In the genomic region with DNA sequence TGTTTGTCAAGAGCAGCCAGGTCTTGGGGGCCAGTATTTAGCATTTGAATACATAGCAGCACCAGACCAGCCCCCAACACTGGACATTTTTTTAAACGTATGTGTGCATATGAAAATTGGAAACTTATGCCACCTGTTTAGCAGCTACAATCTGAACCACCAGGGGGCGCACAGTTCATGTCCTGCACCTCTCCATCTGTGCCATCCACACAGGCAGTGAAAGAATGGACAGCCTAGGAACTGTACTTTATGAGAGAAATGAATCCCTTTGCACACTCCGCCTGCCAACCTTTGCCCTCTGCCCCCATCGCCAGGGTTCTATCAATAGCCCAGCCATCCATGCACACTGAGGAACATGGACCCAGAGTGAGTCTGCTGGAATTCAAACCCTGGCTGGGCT, we compare ENCODE assay signal across 8 mouse cellular contexts. TPM values are rescaled to one million over a fixed set of nuclear protein-coding genes. Genes with fewer than 3 reads are reported as not detected.
DNase-seq lines count a peak whose midpoint lies in the region; ATAC-seq and TF ChIP-seq lines count a peak whose summit lies in the region.

No protein-coding gene starts in this region.

- no peaks in the 10 kb centered on the region for H3K27me3 ChIP-seq in intestine, embryonic 14.5 days (replicated peaks; ENCODE audit: control insufficient read depth, insufficient read depth, low read length)
- no peaks in the 10 kb centered on the region for H3K27me3 ChIP-seq in lung, embryonic 14.5 days (ENCODE audit: insufficient read depth, low read length)

- H3K4me1 ChIP-seq in intestine, embryonic 14.5 days (replicated peaks; ENCODE audit: control insufficient read depth, insufficient read depth, low read length) = no peaks in the 10 kb centered on the region
- no peaks in the 10 kb centered on the region for H3K4me1 ChIP-seq in lung, embryonic 14.5 days (ENCODE audit: insufficient read depth)

- no peak overlapping the region for H3K27ac ChIP-seq in intestine, embryonic 14.5 days (ENCODE audit: low read depth)
- H3K27ac ChIP-seq in lung, embryonic 14.5 days (ENCODE audit: low read depth) = no peak overlapping the region

- ATAC-seq in intestine, embryonic 14.5 days (replicated peaks; ENCODE audit: low FRiP score, low TSS enrichment, low read depth) = no peak
- ATAC-seq in lung, embryonic 14.5 days (ENCODE audit: insufficient read depth) = no peak; the same call in 1 of the 2 replicates

- H3K4me3 ChIP-seq in intestine, embryonic 14.5 days (ENCODE audit: low read depth, low read length) = no peak overlapping the region
- no peak overlapping the region for H3K4me3 ChIP-seq in lung, embryonic 14.5 days (ENCODE audit: low read depth, low read length)

- H3K36me3 ChIP-seq in intestine, embryonic 14.5 days (ENCODE audit: control insufficient read depth, insufficient read depth, low read length) = peaks cover 5% of the 10 kb centered on the region; the same call in 1 of the 2 replicates
- H3K36me3 ChIP-seq in lung, embryonic 14.5 days (ENCODE audit: insufficient read depth) = no peaks in the 10 kb centered on the region

- WGBS in intestine, embryonic 14.5 days = 59% methylated on average over 4 of the region's 4 CpGs
- WGBS in lung, embryonic 14.5 days = 60% methylated on average over 4 of the region's 4 CpGs

- H3K4me2 ChIP-seq in intestine, embryonic 14.5 days (ENCODE audit: low read length) = no peak overlapping the region
- H3K4me2 ChIP-seq in lung, embryonic 14.5 days = no peak overlapping the region

- no peaks in the 10 kb centered on the region for H3K9me3 ChIP-seq in intestine, embryonic 14.5 days (ENCODE audit: control insufficient read depth, low read length)
- no peaks in the 10 kb centered on the region for H3K9me3 ChIP-seq in lung, embryonic 14.5 days (ENCODE audit: low read depth, low read length)

- DNase-seq in ovary, postnatal 14 days (ENCODE audit: low spot score) = peak; percentile 52
- DNase-seq in ovary, adult 18-20 months (ENCODE audit: low spot score) = no peak
- DNase-seq in adrenal gland, postnatal 14 days = peak; percentile 87
- peak; percentile 17 for DNase-seq in embryo, embryonic 9.5 days (ENCODE audit: extremely low spot score)
- peak; percentile 81 for DNase-seq in intestine, embryonic 14.5 days (ENCODE audit: low spot score)
- peak; percentile 64 for DNase-seq in lung, embryonic 14.5 days
- peak; percentile 58 to 60 for DNase-seq in right cerebral cortex, adult 2 months (ENCODE audit: low spot score in 2 of 2)
- DNase-seq in urinary bladder, postnatal 36 days (ENCODE audit: low spot score in 2 of 2) = peak; percentile 35 to 36

- no peak overlapping the region for H3K9ac ChIP-seq in intestine, embryonic 14.5 days (ENCODE audit: low read length)
- no peak overlapping the region for H3K9ac ChIP-seq in lung, embryonic 14.5 days

- TF ChIP-seq CTCF in lung, embryonic 14.5 days (IDR thresholded peaks at IDR 0.05; ENCODE audit: low read depth) = peak; percentile 75

RNA-seq across cellular contexts. Expression of gene Serpinb1a, which starts 23.0 kb away (rescaled TPM):
- 65.7 and 67.1 TPM in 2 replicates for total RNA-seq in adrenal gland, postnatal 14 days (2021)
- polyA plus RNA-seq in intestine, embryonic 14.5 days (2014; fragmentation: Nextera tagmentation; extraction: Ambion mirVana) = 62.5 and 81.2 TPM in 2 replicates
- polyA plus RNA-seq in lung, embryonic 14.5 days (2014; fragmentation: Nextera tagmentation; extraction: Ambion mirVana) = 5.1 and 6.4 TPM in 2 replicates

RNA-seq across cellular contexts. Expression of gene D930007J09Rik, which starts 25.3 kb away (rescaled TPM):
- total RNA-seq in adrenal gland, postnatal 14 days (2021) = not detected in 2 replicates
- not detected in 2 replicates for polyA plus RNA-seq in intestine, embryonic 14.5 days (2014; fragmentation: Nextera tagmentation; extraction: Ambion mirVana)
- not detected in 2 replicates for polyA plus RNA-seq in lung, embryonic 14.5 days (2014; fragmentation: Nextera tagmentation; extraction: Ambion mirVana)

RNA-seq across cellular contexts. Expression of gene Wrnip1, which starts 26.1 kb away (rescaled TPM):
- 35.2 and 45.9 TPM in 2 replicates for total RNA-seq in adrenal gland, postnatal 14 days (2021)
- 16.7 and 20.7 TPM in 2 replicates for polyA plus RNA-seq in intestine, embryonic 14.5 days (2014; fragmentation: Nextera tagmentation; extraction: Ambion mirVana)
- polyA plus RNA-seq in lung, embryonic 14.5 days (2014; fragmentation: Nextera tagmentation; extraction: Ambion mirVana) = 20.3 and 22.4 TPM in 2 replicates

RNA-seq across cellular contexts. Expression of gene Mylk4, which starts 44.2 kb away (rescaled TPM):
- total RNA-seq in adrenal gland, postnatal 14 days (2021) = 0.07 and 2.4 TPM in 2 replicates
- not detected in 2 replicates for polyA plus RNA-seq in intestine, embryonic 14.5 days (2014; fragmentation: Nextera tagmentation; extraction: Ambion mirVana)
- polyA plus RNA-seq in lung, embryonic 14.5 days (2014; fragmentation: Nextera tagmentation; extraction: Ambion mirVana) = 0.09 TPM in 1 of 2 replicates, not detected in the other
